Comparison of ENCODE assay signal across 9 mouse cellular contexts in genomic region chrX:133689576-133690250, GRCm38 (mm10). TPM values are rescaled to one million over a fixed set of nuclear protein-coding genes. Genes with fewer than 3 reads are reported as not detected.
DNase-seq lines count a peak whose midpoint lies in the region; TF ChIP-seq lines count a peak whose summit lies in the region.
"Had no signal": no experiment of that assay in that cellular context is flagged by ENCODE, and none has a peak within 500 bp of the region (broad histone marks: within the 10 kb centered on the region; RNA-seq: fewer than 3 reads in every experiment).

No protein-coding gene starts in this region.

- no peak for TF ChIP-seq CTCF in testis, adult 2 months (IDR thresholded peaks at IDR 0.05; ENCODE audit: control insufficient read depth, insufficient read depth, insufficient replicate concordance, low read depth, low read length)
- no peak for TF ChIP-seq CTCF in thymus, adult 2 months (IDR thresholded peaks at IDR 0.05; ENCODE audit: borderline replicate concordance, control insufficient read depth, extremely low read depth, insufficient read depth, low read length, poor library complexity)

- 0 out of 2 replicates have a peak, but pooled peaks cover 15% of the 10 kb centered on the region for H3K9me3 ChIP-seq in midbrain, embryonic 10.5 days (replicated peaks)

- H3K4me3 ChIP-seq in testis, adult 2 months (ENCODE audit: control insufficient read depth, low read depth, low read length) = peak overlapping the region; percentile 10
- H3K4me3 ChIP-seq in midbrain, embryonic 10.5 days = peak overlapping the region; percentile 63
- no peak overlapping the region for H3K4me3 ChIP-seq in thymus, adult 2 months (ENCODE audit: control insufficient read depth, insufficient read depth, low read length)

- no peak for TF ChIP-seq POLR2A in testis, adult 2 months (IDR thresholded peaks at IDR 0.05; ENCODE audit: control insufficient read depth, low read depth, low read length)
- no peak for TF ChIP-seq POLR2A in thymus, adult 2 months (IDR thresholded peaks at IDR 0.05; ENCODE audit: control insufficient read depth, extremely low read depth, insufficient read depth, low read length, poor library complexity)

- H3K36me3 ChIP-seq in testis, adult 2 months (ENCODE audit: control insufficient read depth, insufficient read depth, low read length) = no peaks in the 10 kb centered on the region
- no peaks in the 10 kb centered on the region for H3K36me3 ChIP-seq in midbrain, embryonic 10.5 days
- no peaks in the 10 kb centered on the region for H3K36me3 ChIP-seq in thymus, adult 2 months (ENCODE audit: control insufficient read depth, insufficient read depth, low read length)

- WGBS in midbrain, embryonic 10.5 days = 26% methylated on average over 35 of the region's 35 CpGs
- 12% methylated on average over 35 of the region's 35 CpGs for WGBS in thymus, adult 2 months

- no peak overlapping the region for H3K27ac ChIP-seq in testis, adult 2 months (ENCODE audit: control insufficient read depth, insufficient read depth, low read depth, low read length)
- 0 out of 2 replicates have a peak overlapping the region, but pooled peaks have one; percentile 49 for H3K27ac ChIP-seq in midbrain, embryonic 10.5 days (replicated peaks)
- H3K27ac ChIP-seq in thymus, adult 2 months (ENCODE audit: control insufficient read depth, insufficient read depth, low read length) = no peak overlapping the region

- H3K4me1 ChIP-seq in testis, adult 2 months (ENCODE audit: control insufficient read depth, insufficient read depth, low read length) = peaks cover 20% of the 10 kb centered on the region
- peaks cover 18% of the 10 kb centered on the region for H3K4me1 ChIP-seq in midbrain, embryonic 10.5 days
- no peaks in the 10 kb centered on the region; the same call in 1 of the 2 replicates for H3K4me1 ChIP-seq in thymus, adult 2 months (replicated peaks; ENCODE audit: control insufficient read depth, insufficient read depth, low read length)

- peak; percentile 30 to 32 for DNase-seq in cerebellum, postnatal 10 days
- no peak for DNase-seq in cerebellum, adult 9-10 months
- DNase-seq in testis, postnatal 14 days (ENCODE audit: low spot score) = no peak
- DNase-seq in heart, postnatal 36 days = peak; percentile 17 to 42
- DNase-seq in midbrain, embryonic 10.5 days (ENCODE audit: low spot score) = peak; percentile 44
- DNase-seq in urinary bladder, postnatal 25 days (ENCODE audit: low spot score) = no peak
- no peak for DNase-seq in thymus, adult 2 months

- no peaks in the 10 kb centered on the region for H3K27me3 ChIP-seq in testis, adult 2 months (ENCODE audit: control insufficient read depth, insufficient read depth, low read length)
- peaks cover 57% of the 10 kb centered on the region for H3K27me3 ChIP-seq in midbrain, embryonic 10.5 days (ENCODE audit: low read depth, poor library complexity, severe bottlenecking)
- peaks cover 4% of the 10 kb centered on the region; the same call in 1 of the 2 replicates for H3K27me3 ChIP-seq in thymus, adult 2 months (ENCODE audit: control insufficient read depth, insufficient read depth, low read length)
- H3K27me3 ChIP-seq: CH12.LX had no signal

- intact Hi-C loops in heart, postnatal 36 days (cut with DNase I) = loop anchor here (5.0 to 10.0 kb wide), 2 partner anchors 208 to 285 kb away; partner anchors contain the start of gene Tspan6

RNA-seq across cellular contexts. Expression of gene Pcdh19, which starts 0.9 kb away (rescaled TPM):
- polyA plus RNA-seq in testis, adult 2 months (2012; rRNA removed) = 0.06 and 0.09 TPM in 2 replicates
- total RNA-seq in heart, postnatal 36 days (2021) = 10 to 100 TPM in 1 of 2 experiments, 1 to 10 TPM in 1; 9.9 to 11.9 TPM
- 2.2 and 2.6 TPM in 2 replicates for polyA plus RNA-seq in midbrain, embryonic 10.5 days (2016; fragmentation: Nextera tagmentation; extraction: Ambion mirVana)
- polyA plus RNA-seq in thymus, adult 2 months (2012; rRNA removed) = 0.46 TPM in 2 replicates
- total RNA-seq: CH12.LX had no signal

Comparison
In these comparisons a context has a peak if more than half of its experiments do, and no peak if none do; other contexts are left out.
1. DNase-seq: peak in cerebellum, postnatal 10 days (2 of 2), heart, postnatal 36 days (2 of 2) and midbrain, embryonic 10.5 days (single experiment); none in cerebellum, adult 9-10 months (single experiment), testis, postnatal 14 days (single experiment), urinary bladder, postnatal 25 days (single experiment) and thymus, adult 2 months (single experiment).